Mouse (Mus musculus) frontal cortex, postnatal 10 days (tissue): ENCODE measurements at regions not wholly inside any gene's neighbourhood (a gene's known extent, or its start where the extent isn't known, plus 50 kb on each side); places are given as distances from the start of the nearest gene placed in this dataset.

Source experiments
- DNase-seq, 2 experiments: peaks; one replicate each; pipeline ENCODE4 v3.0.0; 2022; ENCODE audit warnings: low spot score in 2 of 2, mixed read lengths in 1 of 2

DNA sequence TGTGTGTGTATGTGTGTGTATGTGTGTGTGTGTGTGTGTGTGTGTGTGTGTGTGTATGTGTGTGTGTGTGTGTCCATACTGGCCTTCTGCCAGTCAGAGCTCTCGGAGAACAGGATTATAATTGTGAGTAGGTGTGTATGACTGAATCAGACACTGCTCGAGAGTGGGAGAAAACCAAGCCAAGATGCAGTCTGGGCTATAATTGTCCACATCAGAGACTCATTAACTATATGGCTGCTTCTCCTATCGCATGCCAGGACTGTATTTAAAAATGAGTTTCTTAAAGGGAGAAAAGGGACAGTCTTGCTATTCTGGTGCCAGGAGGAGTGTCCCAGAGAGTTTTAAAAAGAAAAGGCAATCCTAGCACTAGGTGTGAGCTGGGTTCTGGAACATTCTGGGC, 58.7 kb upstream of the Adpgk start:
- DNase-seq, result peak in 1 of 2 experiments; percentile 23

DNA sequence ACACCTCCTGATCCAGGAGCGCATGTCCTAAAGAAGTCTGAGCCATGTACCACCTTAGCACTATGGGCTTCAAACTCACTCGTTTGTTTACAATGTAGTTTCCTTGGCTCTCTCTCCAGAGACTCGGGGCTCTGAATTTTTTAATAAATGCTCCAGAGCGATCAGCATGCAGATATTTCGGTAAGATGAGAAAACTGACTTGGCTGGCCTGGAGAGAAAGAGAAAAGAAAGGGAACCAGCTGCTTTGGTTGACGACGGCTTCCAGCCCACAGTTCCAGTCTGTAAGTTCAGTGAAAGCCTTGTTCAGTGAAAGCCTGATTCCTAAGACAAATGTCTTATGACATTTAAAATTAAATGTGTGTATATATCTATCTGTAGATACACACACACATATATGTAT, 59.4 kb upstream of the Adpgk start:
- DNase-seq, result no peak

DNA sequence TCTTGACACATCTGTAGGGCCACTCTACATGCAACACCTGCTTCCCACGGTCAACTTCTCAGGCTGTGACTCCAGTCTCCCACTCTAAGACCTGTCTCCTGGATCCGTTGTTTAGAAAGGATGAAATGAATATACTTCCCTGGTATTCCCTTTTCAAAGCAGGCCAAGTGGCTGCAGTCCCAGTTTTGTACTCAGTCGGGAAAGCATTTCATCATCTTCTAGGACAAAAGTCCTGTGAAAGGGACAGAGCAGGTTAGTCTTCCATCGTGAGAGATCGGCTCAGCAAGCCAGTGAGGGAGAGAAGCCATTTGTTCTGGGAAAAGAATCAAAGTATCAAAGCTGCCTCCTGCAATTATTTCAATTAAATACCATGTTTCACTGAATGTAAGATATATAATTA, 60.2 kb upstream of the Adpgk start:
- no peak for DNase-seq

DNA sequence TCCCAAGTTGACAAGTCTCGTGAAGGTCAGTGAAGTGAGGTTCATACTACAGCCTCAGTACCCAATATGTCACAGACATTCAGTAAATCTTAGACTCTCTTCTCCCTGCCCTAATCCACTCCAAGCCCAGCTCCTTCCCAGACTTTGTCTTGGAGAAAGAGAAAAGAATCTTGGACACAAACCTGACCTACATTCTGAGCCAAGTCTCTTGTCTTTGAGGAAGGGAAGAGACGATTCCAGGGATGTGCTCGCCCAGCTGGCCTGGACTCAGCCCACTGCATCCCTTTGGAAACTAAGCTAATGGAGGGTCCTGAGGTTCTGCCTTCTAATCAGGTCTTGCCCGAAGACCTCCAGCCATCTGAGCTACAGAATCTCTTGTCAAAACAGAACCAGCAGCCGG, 61.2 kb upstream of the Adpgk start:
- DNase-seq, result no peak

DNA sequence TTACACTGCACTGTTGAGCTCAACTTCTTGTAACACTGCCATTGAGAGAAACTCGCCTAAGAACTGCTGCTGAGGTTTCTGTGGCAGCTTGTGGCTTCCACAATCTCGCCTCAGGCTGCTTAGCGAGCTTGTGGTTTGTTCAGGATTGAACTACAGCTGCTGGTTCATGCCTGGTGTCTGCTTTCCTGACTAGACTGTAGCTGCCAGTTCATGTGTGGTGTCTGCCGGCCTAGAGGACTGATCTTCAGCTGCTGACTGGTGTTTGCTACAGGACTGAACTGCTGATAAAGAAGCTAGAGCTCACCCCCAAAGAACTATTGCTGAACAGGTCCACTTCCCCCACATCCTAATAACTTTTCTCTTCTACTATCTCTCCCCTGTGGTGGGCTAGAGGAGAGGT, 63.4 kb upstream of the Adpgk start:
- no peak for DNase-seq

DNA sequence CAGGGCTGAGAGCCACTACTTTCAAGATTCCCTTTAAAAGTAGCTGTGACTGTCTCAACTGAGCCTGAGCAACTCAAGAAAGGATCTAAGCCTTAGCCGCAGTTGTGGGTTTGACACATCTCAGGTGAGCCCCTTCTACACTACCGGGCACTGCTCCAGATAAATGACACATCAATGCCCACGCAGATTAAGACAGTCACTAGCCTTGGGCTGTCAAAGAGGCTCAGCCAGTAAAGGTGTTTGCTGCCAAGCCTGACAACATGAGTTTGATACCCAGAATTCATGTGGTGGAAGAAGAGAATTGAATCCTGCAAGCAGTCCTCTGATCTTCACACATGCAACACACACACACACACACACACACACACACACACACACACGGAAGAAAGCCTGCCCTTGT, 65.0 kb upstream of the Adpgk start:
- DNase-seq, result no peak

DNA sequence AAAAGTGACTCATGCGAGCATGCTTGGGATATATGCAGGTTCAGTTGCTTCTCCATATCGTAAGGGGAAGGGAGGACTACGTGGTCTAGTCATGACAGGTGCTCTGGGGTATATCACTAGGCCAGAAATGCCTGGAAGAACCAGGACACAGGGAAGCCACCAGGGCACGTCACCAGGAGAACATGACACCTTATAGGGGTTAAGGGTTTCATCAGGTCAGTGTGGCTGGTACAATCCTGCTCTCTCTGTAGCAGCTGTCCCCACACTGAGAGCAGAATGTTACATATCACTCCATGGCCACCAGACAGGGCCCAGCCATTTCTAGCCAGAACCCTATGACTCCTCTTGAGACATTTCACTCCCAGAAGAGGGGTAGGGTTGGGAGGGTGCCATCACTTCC, 72.1 kb upstream of the Adpgk start:
- DNase-seq, result no peak

DNA sequence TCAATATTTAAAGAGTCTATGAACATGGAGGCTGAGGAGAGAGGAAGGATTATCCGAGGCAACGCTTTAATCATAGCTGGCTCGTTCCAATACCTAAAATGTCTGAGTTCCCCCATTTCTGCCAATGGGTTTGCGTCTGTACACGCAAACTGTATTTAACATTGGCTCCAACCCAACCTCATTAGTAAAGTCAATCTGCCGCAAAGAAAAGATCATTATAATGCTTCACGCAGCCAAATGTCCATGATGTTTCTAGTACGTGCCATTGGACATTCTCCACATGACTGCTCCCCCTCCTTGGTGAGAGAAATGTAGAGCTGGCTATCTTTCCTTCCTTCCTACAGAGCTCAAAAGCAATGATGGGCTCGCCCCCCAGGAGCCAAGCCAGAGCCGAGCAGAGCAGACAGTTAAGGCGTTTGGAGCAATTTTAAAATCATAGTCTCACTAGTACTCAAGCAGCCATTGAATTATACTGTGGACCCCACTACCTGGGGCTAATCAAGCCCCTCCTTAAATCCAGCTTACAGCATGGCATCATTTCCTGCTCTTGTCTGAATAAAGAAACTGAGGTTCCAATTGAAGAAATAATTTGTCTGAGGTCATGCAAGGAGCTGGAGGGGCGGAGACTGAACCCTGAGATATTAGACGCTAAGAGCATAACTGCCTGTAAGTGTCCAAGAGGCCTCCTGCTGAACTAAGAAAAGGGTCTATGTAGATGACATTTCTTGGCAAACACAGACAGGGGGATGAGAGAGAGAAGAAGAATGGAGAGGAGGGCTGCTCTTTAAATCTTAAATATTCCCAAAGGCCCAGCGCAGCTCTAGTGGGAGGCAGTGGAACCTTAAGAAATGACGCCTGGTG, 88.5 kb upstream of the Adpgk start:
- no peak for DNase-seq

DNA sequence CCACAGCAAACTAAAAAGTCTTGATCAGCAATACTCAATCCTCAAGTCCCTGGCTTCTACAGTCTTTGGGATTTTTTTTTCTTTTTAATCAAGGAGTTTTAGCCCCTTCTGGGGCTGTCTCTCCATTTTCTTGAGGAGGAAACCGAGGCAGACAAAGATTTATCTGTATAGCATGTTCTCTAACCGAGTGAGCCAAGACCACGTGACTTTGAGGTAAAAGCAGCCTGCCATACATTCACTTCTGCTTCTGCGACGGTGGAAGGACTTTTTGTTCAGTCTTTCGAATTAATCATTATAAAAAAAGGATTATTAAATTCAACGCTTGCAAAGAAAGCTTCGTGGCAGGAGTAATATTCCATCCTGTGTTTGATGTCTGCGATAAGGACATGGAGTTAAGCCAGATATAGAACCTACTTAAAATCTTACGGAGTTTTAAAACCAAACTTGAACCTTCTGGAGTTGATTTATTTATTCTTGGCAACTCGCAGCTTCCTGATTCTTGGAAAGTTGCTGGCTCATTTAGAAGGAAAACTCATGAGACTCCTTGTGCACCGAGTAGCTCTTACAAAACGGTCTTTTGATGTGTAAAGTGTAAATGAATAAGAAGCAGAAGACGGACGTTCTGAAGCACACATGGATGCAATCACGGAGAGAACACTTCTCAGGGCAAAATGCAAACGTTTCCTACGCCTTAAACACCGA, 91.7 kb upstream of the Adpgk start:
- no peak for DNase-seq

DNA sequence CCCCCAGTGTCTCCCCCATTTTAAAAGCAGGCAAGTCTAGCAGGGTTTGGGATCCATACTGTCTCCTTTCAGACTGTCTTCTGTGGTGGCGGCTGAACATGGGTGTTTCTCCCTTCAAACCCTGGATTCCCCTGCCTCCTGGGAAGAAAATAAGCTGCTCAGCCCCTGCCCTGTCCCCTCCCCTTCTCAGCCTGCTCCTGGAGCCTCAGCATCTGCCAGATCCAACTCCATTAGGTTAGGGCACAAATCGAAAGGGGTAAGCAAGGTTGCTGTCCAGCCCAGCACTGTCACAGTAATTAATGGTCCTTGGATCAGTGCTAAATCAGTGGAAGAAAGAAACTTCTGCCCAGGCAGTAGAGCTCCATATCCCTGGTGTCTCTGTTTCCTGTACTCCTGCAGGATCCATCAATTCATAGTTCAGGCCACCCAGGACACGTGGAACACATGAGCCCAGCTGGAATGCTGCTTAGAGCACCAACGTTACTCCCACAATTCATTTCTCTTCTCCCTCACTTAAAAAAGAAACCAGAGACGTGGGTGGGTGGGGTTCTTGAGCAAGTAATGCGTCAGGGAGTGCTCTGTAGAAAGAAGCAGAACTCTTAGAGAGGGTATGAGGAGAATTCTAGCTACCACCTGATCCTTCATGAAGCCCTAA, 93.0 kb upstream of the Adpgk start:
- DNase-seq, result no peak

DNA sequence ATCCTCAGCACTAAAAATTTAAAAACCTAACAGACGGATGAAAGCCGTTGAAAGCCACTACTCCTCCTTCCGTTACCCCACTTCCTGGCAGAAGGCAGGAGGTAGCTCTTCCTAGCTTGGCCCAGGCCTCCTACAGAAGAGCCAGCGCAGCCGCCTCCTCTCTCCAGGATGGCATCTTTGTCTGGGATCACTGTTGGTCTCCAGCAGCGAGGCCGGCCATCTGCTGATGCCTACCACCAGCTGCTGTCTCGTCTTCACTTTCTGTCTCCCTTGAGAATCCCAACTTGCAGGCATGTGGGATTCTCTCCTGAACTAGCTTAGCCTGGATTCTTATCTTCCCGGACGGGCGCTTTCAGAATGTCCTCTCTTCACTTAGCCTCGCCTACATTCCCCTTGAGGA, 93.9 kb upstream of the Adpgk start:
- peak; percentile 43 to 44 for DNase-seq

DNA sequence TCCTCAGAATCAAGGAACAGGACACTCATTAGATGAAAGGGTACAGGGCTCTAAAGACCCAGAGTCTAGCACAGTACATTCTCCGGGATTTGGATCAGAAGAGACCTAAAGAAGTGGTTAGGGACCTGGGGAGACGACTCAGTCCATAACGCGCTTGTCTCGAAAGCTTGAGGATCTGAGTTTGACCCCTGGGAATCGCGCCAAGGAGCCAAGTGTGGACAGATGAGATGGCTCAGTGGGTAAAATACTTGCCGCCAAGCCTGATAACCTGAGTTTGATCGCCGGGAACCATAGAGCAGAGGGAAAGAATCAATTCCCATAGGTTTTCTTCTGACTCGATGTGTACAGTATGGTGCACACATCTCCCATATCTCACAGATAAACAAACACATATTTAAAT, 97.4 kb upstream of the Adpgk start:
- DNase-seq, result no peak

DNA sequence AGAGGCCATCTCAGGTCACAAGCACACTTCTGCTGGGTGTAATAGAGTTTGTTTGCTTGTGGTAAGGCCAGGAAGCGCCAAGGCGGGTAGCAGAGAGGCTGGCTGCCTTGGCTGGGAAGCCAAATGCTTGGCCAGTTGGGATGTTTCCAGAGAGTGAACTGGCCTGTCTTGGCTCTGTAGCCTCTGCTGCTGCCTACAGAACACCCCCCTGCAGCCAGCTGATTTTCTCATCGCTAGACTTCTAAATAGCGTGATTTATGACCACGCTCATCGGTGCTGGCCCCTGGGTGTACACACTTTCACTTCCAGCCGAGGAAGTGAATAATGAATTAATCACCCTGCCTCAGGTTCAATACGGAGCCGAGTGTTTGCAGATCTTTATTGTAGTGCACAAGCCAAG, 102.2 kb upstream of the Adpgk start:
- DNase-seq, result peak in 1 of 2 experiments; percentile 43

DNA sequence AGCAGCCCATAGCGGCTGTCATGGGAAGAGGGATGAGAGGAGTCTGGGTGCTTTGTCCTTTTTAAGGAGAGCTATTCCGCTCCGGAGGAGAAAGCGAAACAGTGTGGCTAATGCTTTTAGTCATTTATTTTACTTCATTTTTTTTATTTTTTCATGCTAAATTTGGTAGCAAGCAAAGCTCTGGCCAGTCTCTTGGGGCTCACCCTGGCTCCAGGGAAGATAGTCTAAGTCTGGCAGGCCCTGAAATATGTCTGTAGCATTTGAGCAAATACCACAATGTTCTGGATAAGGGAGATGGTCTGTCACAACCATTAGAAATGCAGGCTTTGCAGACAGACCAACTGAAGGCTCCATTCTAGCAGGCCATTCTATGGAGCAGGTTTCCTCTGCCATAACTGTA, 102.9 kb upstream of the Adpgk start:
- no peak for DNase-seq

DNA sequence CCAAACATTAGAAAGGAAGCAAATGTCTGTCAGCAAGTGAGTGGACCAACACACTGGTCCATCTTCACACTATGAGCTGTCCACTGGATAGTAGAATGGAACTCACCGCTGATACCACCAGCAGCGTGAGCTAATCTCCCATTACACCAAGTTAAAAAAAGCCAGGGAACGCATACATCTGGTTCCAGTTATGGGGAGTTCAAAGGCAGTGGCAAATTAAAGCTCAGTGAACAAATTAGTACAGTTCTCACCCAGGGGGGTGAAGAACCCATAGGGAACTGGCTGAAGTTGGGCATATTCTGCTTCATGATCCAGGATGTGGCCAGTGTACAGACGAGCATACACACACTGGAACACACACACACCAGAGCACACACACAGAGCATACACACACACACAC, 105.0 kb upstream of the Adpgk start:
- DNase-seq, result no peak

DNA sequence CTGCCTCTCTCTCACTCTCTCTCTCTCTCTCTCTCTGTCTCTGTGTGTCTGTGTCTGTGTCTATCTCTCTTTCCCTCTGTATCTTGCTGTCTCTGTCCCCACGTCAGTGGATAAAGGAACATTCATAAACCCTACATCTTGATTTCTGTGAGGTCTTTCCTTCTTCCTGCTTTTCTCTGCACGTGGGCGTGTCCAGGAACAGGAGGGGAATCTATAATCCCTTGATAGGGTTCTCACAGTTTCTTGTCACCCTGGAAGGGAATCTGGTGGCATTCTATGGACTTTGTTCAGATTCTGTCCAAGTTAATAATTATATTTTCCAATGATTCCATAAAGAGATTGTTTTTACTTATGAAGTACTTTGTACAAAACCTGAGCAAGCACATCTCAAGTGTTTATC, 107.3 kb upstream of the Adpgk start:
- DNase-seq, result no peak

DNA sequence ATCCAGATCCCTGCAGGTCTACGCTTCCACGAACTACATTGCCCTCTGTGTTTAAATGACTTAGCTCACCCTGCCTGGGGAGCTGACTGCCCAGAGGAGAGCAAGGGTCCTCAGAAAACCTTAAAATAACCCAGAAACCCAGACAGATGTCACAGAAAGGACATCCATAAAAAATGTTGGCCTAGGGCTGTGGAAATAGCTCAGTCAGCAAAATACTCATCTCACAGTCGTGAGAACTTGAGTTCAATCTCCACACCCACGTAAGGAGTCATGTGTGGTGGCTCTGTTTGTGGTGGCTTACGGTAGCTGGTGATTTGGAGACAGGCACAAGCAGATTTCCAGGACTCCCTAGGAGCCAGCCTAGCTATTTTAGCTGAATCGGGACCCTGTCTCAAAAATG, 108.5 kb upstream of the Adpgk start:
- no peak for DNase-seq

DNA sequence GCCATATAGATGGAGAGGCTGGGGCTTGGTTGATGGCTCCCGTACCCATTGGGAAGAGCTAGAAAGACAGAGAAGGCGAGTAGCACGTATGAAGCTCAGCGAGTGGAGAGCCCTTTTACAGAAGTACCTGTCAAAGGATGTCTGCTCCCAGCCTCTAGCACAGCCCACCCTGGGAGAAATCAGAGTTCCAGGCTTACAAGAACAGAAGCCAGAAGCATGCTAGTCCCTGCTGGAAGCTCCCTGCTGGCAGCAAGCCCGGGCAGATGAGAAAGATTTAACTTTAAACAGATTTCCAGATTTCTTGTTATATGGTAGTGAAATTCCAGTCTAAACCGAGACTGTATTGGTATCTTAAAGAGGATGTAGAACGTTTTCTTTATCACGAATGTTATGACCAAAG, 108.9 kb upstream of the Adpgk start:
- peak; percentile 54 to 55 for DNase-seq

DNA sequence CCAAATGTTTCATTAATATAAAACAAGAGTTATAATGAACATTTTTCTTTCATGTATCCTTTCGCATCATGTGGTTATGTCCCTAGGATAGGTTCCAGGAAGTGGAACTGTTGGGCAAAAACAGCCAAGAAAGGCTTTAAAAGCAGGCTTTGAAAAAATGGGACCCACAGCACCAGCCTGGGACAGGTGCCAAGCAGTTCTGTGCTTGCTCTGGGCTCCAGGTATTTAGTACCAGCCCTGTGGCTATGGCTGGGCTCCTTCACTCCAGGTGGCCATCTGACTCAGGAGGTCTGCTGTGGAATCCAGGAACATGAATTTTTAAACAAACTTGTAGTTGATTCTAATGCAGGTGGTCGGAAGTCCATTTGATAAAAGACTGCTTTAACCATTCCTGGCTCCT, 119.8 kb upstream of the Adpgk start:
- DNase-seq, result no peak

DNA sequence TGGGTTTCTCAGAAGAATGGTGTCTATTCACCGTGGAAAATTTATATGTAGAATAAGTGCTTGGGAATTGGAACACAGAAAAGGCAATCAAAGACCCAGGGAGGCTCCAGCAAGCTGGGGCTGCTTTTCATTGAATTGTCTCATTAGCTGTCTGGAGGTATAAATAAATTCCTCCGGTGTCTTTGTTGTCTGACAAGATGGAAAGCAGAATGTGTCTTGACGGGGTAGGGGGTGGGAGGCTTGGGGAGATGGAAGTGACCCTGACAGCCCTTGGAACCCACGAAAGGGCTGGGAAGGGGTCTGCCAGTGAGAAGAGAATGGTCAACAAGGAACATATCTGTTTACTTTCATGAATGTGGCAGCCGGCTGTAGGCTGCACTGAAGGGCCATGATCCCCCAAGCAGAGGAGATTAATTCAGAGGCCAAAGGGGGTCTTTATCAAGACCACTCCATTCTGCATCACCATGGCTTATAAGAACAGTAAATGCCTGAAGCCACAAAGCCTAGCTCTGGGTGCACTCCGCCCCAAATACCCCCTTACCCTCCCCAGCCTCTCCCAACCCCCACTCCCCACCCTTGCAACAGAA, 127.2 kb upstream of the Neo1 start:
- no peak for DNase-seq

DNA sequence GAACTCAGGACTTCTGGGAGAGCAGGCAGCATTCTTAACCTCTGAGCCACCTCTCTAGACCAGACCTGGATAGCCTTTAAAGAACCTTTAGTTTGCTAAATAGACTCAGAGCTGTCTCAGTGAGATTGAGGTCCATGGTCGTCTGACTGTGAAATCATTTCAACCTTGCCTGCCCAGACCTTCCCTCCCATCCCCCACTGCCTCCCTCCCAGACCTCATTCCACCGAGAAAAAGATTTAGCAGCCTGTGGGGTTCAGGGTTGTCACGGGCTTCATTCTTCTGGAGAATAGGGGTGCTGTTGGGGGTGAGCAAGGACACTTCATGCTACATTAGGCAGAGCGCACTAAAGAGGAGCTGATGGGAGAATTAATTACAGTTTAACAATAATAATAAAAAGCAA, 126.7 kb upstream of the Neo1 start:
- no peak for DNase-seq

DNA sequence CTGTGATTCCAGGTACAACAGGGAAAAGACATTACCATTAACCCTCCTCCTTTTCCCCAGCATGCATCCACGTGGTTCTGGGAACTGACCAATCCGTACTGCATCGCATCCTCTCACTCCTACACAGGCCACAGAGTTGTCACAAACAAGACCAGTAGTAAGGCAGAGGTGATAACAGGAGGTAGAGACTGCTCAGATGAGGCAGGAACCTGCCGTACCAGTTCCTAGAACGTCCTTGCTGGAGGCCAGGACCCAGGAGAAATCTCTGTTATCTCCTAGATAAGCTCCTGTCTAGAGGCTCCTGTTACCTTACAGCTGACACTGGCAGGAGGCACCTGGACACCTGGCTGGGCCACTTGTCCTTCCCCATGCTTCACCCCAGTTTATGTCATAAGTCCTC, 121.4 kb upstream of the Neo1 start:
- no peak for DNase-seq

DNA sequence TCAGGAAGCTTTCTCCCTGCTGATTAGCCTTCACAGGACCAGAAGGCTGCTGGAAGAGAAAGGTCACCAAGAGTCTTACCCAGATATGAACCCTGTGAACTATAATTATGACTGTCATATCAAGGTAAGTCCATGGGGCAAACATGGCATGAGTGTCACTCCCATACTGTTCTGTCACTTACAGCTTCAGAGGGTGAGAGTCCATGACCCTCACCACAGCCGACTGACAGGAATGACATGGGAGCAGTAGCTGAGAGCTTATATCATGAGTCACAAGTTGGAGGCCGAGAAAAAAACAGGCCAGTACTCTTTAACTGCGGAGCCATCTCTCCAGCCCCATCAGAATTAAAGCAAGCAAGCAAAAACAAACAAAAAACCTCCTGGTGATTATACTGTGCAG, 117.7 kb upstream of the Neo1 start:
- DNase-seq, result no peak
